Mouse (Mus musculus) myocyte (in vitro differentiated cells): Measurements from ENCODE around the gene Ptgs2.

ENCODE experiments used
- CEBPB ChIP-seq: IDR thresholded peaks from 2 replicates; pipeline ENCODE4 v1.6.1; 2011; ENCODE audit warnings: mild to moderate bottlenecking, moderate library complexity; ENCODE audit not compliant: poor library complexity, insufficient read depth, severe bottlenecking
- E2F4 ChIP-seq: IDR thresholded peaks from one replicate; pipeline ENCODE4 v1.6.1; 2011; ENCODE audit warnings: mild to moderate bottlenecking, control low read depth, moderate library complexity; ENCODE audit not compliant: insufficient read depth
- MAX ChIP-seq: IDR thresholded peaks from one replicate; pipeline ENCODE4 v1.6.1; 2011; ENCODE audit warnings: low read depth, mild to moderate bottlenecking, control low read depth
- MYOD1 ChIP-seq, 3 experiments: IDR thresholded peaks; one replicate each; pipeline ENCODE4 v1.6.1; 2011; ENCODE audit warnings: control low read depth in 2 of 3, low read depth in 2 of 3, mild to moderate bottlenecking in 2 of 3, moderate library complexity in 1 of 3; ENCODE audit not compliant: insufficient read length in 2 of 3, control insufficient read depth in 1 of 3
- MYOG ChIP-seq, 3 experiments: IDR thresholded peaks; one replicate each; pipeline ENCODE4 v1.6.1; 2011; ENCODE audit warnings: control low read depth in 2 of 3, low read depth in 2 of 3, mild to moderate bottlenecking in 2 of 3; ENCODE audit not compliant: insufficient read length in 2 of 3, control insufficient read depth in 1 of 3, insufficient read depth in 1 of 3
- POLR2A ChIP-seq: IDR thresholded peaks from one replicate; pipeline ENCODE4 v1.6.1; 2011; ENCODE audit warnings: low read depth, mild to moderate bottlenecking, control low read depth, moderate library complexity; ENCODE audit not compliant: insufficient read length
- POLR2AphosphoS2 ChIP-seq: IDR thresholded peaks from one replicate; pipeline ENCODE4 v1.6.1; 2011; ENCODE audit warnings: low read depth, control low read depth; ENCODE audit not compliant: insufficient read length
- REST ChIP-seq: IDR thresholded peaks from one replicate; pipeline ENCODE4 v1.6.1; 2011; ENCODE audit warnings: mild to moderate bottlenecking, control low read depth, moderate library complexity; ENCODE audit not compliant: insufficient read depth, insufficient read length
- SRF ChIP-seq: IDR thresholded peaks from one replicate; pipeline ENCODE4 v1.6.1; 2011; ENCODE audit warnings: low read depth; ENCODE audit not compliant: control insufficient read depth, insufficient read length
- TCF12 ChIP-seq: IDR thresholded peaks from one replicate; pipeline ENCODE4 v1.6.1; 2011; ENCODE audit warnings: mild to moderate bottlenecking, control low read depth; ENCODE audit not compliant: poor library complexity, insufficient read depth, severe bottlenecking
- TCF3 ChIP-seq: IDR thresholded peaks from one replicate; pipeline ENCODE4 v1.6.1; 2011; ENCODE audit warnings: low read depth, control low read depth; ENCODE audit not compliant: insufficient read length
- USF1 ChIP-seq: IDR thresholded peaks from one replicate; pipeline ENCODE4 v1.6.1; 2011; ENCODE audit warnings: low read depth, mild to moderate bottlenecking, control low read depth, moderate library complexity

DNA sequence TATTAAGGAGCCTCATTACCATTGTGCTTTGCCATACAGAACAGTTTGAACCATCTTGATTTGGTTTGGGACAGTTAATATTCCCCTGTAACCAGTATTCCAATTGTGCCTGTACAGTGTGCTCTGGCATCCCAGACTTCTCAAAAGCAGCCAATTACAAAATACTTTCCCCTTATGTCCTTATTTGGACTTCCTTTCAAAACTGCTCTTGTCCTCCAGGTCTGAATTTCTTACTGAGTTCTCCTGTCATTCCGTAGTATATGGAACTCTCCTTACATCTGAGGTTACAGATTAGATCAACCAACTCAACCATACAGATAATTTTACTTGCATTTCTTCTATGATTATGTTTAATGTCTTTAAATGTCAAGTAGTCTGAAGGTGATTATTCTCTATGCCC, 2.1 kb upstream of the Ptgs2 start:
- TF ChIP-seq SRF, result no peak
- TF ChIP-seq E2F4, result no peak
- no peak for TF ChIP-seq POLR2A
- TF ChIP-seq CEBPB, result no peak
- TF ChIP-seq MAX, result no peak
- no peak for TF ChIP-seq POLR2AphosphoS2
- TF ChIP-seq MYOG (IDR thresholded peaks at IDR 0.05; ENCODE audit: control insufficient read depth in 1 of 3, insufficient read depth in 1 of 3, insufficient read length in 2 of 3, low read depth in 2 of 3), result no peak
- TF ChIP-seq MYOD1 (IDR thresholded peaks at IDR 0.05; ENCODE audit: control insufficient read depth in 1 of 3, insufficient read length in 2 of 3, low read depth in 2 of 3), result no peak
- TF ChIP-seq USF1, result no peak
- no peak for TF ChIP-seq TCF12
- no peak for TF ChIP-seq TCF3
- TF ChIP-seq REST, result no peak
